Mouse (Mus musculus): Measurements from ENCODE around the gene Xpnpep2.
A peak's percentile ranks its signal among the peaks of the same experiment; 100 is the strongest.

DNA sequence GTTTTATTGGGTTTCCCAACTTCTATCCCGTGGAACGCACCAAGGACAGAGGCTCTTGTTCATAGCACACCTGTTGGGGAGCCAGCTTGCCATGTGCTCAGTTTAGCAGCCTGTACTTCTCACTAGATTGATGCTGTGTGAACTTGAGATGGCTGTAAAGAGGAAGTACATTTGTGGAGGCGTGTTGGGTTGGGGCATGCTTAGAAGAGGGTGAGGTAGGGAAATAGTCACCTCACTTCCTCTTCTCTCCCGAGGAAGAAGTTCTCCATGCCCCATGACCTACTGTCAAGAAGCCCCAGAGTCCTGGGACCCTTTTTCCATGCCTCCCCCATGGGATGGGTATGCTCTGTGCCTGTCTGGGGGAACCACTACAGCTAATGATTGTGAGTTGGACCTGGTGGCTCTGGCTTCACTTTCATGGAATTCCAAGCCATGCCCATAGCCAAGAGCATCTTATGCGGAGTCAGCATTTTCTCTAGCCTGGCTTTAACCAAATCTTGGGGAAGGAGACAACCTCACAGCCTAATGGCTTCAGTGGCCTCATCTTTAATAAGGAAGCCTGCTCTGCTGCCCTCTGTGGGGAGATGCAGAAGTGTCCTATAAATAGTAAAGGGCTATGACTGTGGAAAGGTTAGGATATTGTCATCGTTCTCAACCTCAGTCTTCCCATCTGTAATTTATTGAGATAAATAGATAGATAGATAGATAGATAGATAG, 19.1 kb downstream of the Xpnpep2 start:
- no peak for TF ChIP-seq EP300 (IDR thresholded peaks at IDR 0.05; ENCODE audit: low read depth)
- peak; percentile 33 for TF ChIP-seq CTCF (IDR thresholded peaks at IDR 0.05; ENCODE audit: low read depth)

Measured in heart, postnatal 0 days (tissue).